Mouse (Mus musculus) intestine, postnatal 0 days (tissue): Measurements from ENCODE around the gene Gm11077. TPM values are rescaled to one million over a fixed set of nuclear protein-coding genes. Genes with fewer than 3 reads are reported as not detected.

Experiments used
- ATAC-seq: fragments of 200-750 bp; cut with Nextera tagmentation; 2 replicates; pipeline ENCODE4 v1.8.0; 2017; ENCODE audit warnings: mild to moderate bottlenecking, moderate TSS enrichment, moderate library complexity
- H3K27ac ChIP-seq: fragments of 300-500 bp; sonication (generic); 2 replicates; pipeline ENCODE4 v1.5.1; 2014; ENCODE audit warnings: mild to moderate bottlenecking, low read depth, low read length, moderate library complexity
- H3K27me3 ChIP-seq: fragments of 300-500 bp; sonication (generic); replicated peaks from 2 replicates; pipeline ENCODE4 v1.6.1; 2014; ENCODE audit warnings: low read length, mixed read lengths; ENCODE audit not compliant: control insufficient read depth, insufficient read depth
- H3K36me3 ChIP-seq: fragments of 300-500 bp; sonication (generic); 2 replicates; pipeline ENCODE4 v1.6.1; 2014; ENCODE audit warnings: mild to moderate bottlenecking, moderate library complexity; ENCODE audit not compliant: control insufficient read depth, insufficient read depth
- H3K4me1 ChIP-seq: fragments of 300-500 bp; sonication (generic); replicated peaks from 2 replicates; pipeline ENCODE4 v1.6.1; 2014; ENCODE audit warnings: antibody characterized with exemption, low read length, mixed read lengths; ENCODE audit not compliant: control insufficient read depth, insufficient read depth
- H3K4me2 ChIP-seq: fragments of 300-500 bp; sonication (generic); replicated peaks from 2 replicates; pipeline ENCODE4 v1.6.1; 2014; ENCODE audit warnings: low read depth, mild to moderate bottlenecking, moderate library complexity
- H3K4me3 ChIP-seq: fragments of 300-500 bp; sonication (generic); 2 replicates; pipeline ENCODE4 v1.5.1; 2014; ENCODE audit warnings: low read depth, low read length
- H3K9ac ChIP-seq: fragments of 300-500 bp; sonication (generic); 2 replicates; pipeline ENCODE4 v1.6.1; 2014; ENCODE audit warnings: mild to moderate bottlenecking, low read depth, low read length
- H3K9me3 ChIP-seq: fragments of 300-500 bp; sonication (generic); 2 replicates; pipeline ENCODE4 v1.6.1; 2016; ENCODE audit warnings: mixed run types; ENCODE audit not compliant: control insufficient read depth
- CTCF ChIP-seq: sonication (generic); IDR thresholded peaks from 2 replicates; pipeline ENCODE4 v1.5.1; 2016; ENCODE audit warnings: low read depth, mild to moderate bottlenecking, control low read depth, antibody characterized with exemption, moderate library complexity
- WGBS: fragments of 180-500 bp; shearing (Covaris S2); extraction: QIAGEN DNeasy Blood & Tissue Kit; methylation state at CpG from one replicate; pipeline ENCODE4 v1.1.7; 2014; 5-methylcytosine and 5-hydroxymethylcytosine counted together
- polyA plus RNA-seq: library from polyadenylated mRNA; unstranded; fragments of >200 nt; fragmentation: Nextera tagmentation; extraction: Ambion mirVana; gene quantifications from 2 replicates; pipeline ENCODE4 v1.2.1, GENCODE M21; 2015

Gm11077 gene
- polyA plus RNA-seq, 1 experiment from 2014 or later, result not detected

DNA sequence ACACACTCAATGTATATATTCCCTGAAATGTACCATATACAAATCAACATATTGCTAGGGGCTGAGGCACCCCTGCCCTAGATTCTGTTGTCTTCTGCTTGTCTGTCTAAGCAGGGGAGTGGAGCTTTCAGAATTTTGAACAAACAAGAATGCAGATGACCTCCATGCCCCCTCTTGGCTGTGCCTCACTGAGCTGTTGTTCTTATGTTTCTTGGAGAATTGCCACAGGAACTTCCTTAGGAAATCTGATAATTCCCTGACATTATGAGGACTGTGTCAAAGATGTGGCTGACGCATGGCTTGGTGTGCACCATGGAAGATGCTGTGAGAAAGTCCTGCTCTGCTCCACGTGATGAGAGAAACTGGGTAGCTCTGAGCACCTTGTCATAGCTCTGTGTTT is 57.0 kb downstream of the Gm11077 start:
- H3K9ac ChIP-seq, result no peak overlapping the region
- no peaks in the 10 kb centered on the region for H3K27me3 ChIP-seq
- H3K4me1 ChIP-seq, result no peaks in the 10 kb centered on the region
- WGBS, result 53% methylated on average over 2 of the region's 2 CpGs
- no peak for ATAC-seq
- H3K4me3 ChIP-seq, result no peak overlapping the region
- H3K27ac ChIP-seq, result no peak overlapping the region
- no peaks in the 10 kb centered on the region for H3K9me3 ChIP-seq
- no peaks in the 10 kb centered on the region for H3K36me3 ChIP-seq
- H3K4me2 ChIP-seq, result no peak overlapping the region
- no peak for TF ChIP-seq CTCF

DNA sequence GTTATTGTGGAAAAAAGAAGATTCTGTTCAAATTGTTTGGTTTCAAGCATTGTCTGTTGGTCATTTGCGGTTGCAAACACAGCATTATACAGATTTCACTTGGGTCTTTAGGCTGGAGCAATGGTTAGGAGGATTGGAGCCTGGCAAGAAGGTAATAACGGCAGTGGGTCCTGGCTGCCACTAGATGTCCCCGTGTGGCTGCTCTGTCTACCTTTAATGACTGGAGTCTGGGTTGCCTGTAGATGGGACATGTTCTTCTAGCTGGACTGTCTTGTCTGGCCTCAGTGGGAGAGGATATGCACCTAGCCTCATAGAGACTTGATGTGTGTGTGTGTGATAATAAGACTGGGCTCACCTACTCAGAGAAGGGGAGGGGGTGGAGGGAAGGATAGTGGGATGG is 60.8 kb downstream of the Gm11077 start:
- Histone ChIP-seq H3K27ac (no peak overlapping the region), H3K9ac (no peak overlapping the region), H3K27me3 (no peaks in the 10 kb centered on the region), H3K4me2 (no peak overlapping the region), H3K9me3 (no peaks in the 10 kb centered on the region), H3K4me3 (no peak overlapping the region), H3K4me1 (no peaks in the 10 kb centered on the region), H3K36me3 (no peaks in the 10 kb centered on the region)
- no peak for ATAC-seq
- TF ChIP-seq CTCF, result peak; percentile 78
- WGBS, result 31% methylated on average over 3 of the region's 3 CpGs

DNA sequence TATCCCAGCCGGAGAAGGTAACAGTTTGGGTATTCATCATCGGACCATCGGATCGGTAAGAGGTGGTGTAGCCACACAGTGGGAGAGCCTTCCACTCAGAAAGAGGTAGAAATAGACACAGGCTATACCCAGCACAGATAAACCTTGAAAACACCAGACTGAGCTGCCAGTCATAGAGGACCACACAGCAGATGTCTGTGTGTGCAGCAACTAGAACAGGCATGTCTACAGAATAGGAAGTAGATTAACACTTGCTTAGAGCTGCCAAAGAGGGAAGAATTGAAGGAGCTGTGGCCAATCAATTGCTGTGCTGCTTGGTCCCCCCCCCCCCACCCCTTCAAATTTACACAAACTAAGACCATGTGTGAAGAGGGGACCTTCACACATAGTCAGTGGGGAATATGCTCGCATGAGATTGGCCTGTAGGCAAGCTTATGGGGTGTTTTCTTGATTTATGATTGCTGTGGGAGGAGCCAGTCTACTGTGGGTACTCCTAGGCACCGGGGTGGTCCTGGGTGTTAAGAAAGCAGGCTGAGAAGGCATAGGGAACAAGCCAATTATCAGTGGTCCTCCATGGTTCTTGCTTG is 64.7 kb downstream of the Gm11077 start:
- Histone ChIP-seq H3K4me2 (no peak overlapping the region), H3K4me1 (no peaks in the 10 kb centered on the region), H3K27ac (no peak overlapping the region), H3K9me3 (no peaks in the 10 kb centered on the region), H3K4me3 (no peak overlapping the region), H3K27me3 (no peaks in the 10 kb centered on the region), H3K9ac (no peak overlapping the region), H3K36me3 (no peaks in the 10 kb centered on the region)
- no peak for ATAC-seq
- TF ChIP-seq CTCF, result no peak
- 86% methylated on average over 6 of the region's 6 CpGs for WGBS

DNA sequence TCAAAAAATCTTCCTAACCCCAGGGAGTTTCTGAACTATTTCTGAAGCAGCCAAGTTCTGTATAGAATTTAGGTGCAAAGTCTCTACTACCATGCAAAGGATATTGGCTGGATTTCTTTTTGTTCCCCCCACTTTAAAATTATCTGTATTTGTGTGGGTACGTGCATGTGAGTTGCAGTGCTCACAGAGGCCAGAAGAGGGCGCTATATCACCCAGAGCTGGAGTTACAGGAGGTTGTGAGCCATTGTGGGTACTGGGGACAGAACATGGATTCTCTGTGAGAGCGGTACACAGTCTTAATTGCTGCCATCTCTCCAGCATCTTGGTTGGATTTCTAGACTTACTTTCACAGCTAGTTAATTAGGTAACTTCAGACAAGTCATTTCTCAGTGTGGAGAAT is 69.8 kb downstream of the Gm11077 start:
- WGBS, result 69% methylated on average over 3 of the region's 3 CpGs

DNA sequence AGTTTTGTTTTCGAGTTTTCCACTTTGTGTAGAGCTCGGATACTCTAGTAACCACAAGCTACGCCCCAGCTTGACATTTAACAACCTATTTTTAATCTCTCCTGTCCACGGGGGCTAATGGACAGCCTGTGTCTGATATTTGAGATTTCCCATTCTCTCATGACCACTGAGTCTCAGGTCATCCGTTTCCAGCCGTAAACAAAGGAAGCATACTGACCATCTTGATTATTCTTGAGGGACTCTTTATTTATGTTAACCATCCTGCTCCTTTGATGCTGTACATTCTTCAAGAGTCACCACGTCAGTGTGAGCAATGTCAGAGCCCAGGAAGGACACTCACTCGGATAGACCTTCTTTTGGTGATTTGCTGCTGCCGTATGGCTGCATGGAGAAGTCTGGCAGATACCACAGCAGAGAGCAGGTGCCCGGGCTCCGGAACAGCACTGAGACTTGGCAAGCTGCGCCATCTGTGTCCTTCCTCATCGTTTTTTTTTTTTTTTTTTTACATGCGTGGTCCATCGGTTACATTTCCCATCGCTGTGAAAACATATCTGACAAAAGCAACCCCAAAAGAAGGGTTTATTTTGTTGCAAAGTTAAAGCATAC is 70.5 kb downstream of the Gm11077 start:
- Histone ChIP-seq H3K4me2 (no peak overlapping the region), H3K4me1 (no peaks in the 10 kb centered on the region), H3K27ac (no peak overlapping the region), H3K27me3 (no peaks in the 10 kb centered on the region), H3K9ac (no peak overlapping the region), H3K4me3 (no peak overlapping the region), H3K36me3 (no peaks in the 10 kb centered on the region), H3K9me3 (no peaks in the 10 kb centered on the region)
- no peak for TF ChIP-seq CTCF
- WGBS, result 69% methylated on average over 16 of the region's 16 CpGs
- no peak for ATAC-seq

More for the DNA sequence above, 69.8 kb downstream of the Gm11077 start:
- H3K4me1 ChIP-seq, result no peaks in the 10 kb centered on the region
- no peak overlapping the region for H3K4me2 ChIP-seq
- no peak overlapping the region for H3K4me3 ChIP-seq
- no peak overlapping the region for H3K27ac ChIP-seq
- no peaks in the 10 kb centered on the region for H3K36me3 ChIP-seq
- peak; percentile 38; the same call in 1 of the 2 replicates for TF ChIP-seq CTCF
- no peaks in the 10 kb centered on the region for H3K27me3 ChIP-seq
- no peak overlapping the region for H3K9ac ChIP-seq
- H3K9me3 ChIP-seq, result no peaks in the 10 kb centered on the region
- no peak for ATAC-seq

DNA sequence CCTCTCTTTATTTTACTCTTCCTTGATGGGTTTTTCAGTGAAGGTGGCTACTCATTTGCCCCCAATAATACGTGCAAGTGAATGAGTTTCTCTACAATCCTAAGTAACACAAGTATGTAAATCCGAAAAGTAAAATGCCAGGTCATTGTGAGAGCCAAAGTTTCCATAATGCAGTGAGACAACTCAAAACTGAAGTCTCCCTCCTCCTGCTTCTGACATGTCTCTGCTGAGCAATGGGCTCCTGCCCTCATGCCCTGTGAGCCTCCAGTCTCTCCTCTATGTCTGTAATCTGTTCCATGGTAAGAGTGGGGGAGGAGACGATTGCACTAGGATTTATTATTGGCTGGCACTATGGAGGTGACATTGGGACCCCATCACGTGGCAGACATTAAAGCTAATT is 71.5 kb downstream of the Gm11077 start:
- no peaks in the 10 kb centered on the region for H3K36me3 ChIP-seq
- no peak for ATAC-seq
- H3K27ac ChIP-seq, result no peak overlapping the region
- H3K4me1 ChIP-seq, result no peaks in the 10 kb centered on the region
- 89% methylated on average over 4 of the region's 4 CpGs for WGBS
- TF ChIP-seq CTCF, result no peak
- H3K9ac ChIP-seq, result no peak overlapping the region
- H3K4me2 ChIP-seq, result no peak overlapping the region
- no peaks in the 10 kb centered on the region for H3K9me3 ChIP-seq
- H3K27me3 ChIP-seq, result no peaks in the 10 kb centered on the region
- H3K4me3 ChIP-seq, result no peak overlapping the region

Other genes starting within 250 kb of the Gm11077 start
- gene Aebp2, start 106.6 kb upstream of the Gm11077 start, polyA plus RNA-seq, result 8.2 and 9.5 TPM in 2 replicates